Mouse (Mus musculus): ENCODE results near the gene Crb1. TPM values are rescaled to one million over a fixed set of nuclear protein-coding genes. Genes with fewer than 3 reads are reported as not detected.
"Not testable (repeated sequence)": the region's sequence is repeated elsewhere in the genome, so short reads cannot be mapped to it uniquely, and the experiment has no call there.

Gene Crb1
- not detected in 2 replicates for total RNA-seq (2017)

DNA sequence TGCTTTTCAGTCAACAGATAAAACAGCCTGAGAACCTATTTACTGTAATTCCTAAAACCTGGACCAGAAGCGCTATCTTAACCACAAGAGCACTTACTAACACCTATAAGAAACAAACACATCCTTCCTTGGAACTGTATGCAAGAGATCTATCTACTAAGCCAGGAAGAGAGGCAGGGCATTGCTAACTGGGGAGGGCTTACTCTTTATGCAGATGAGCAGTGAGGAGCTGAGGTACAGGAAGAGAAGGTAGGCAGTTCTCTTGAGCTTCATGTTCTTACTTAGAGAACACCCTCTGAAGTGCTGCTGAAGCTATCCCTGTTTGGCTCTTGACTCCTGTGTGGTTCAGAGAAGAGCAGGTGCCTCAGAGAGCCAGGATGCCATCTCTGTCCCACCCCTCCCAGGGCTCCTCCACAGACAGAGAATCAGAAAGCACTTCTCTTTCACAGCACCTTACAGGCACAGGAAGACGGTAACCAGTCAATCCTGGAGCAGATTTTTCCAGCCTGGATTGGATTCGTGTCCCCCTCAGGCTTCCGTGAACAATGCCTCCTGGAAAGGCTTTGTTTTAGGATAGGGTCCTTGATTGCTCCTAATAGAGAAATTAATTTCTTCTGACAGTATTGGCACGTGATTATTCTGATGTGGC is at the start of gene Crb1:
TSS of gene Crb1 (minus strand) at position 463 of the 649 bp plus-strand sequence.
- ATAC-seq (replicated peaks; ENCODE audit: low read depth, poor library complexity, severe bottlenecking), result peak; percentile 42; the same call in 1 of the 2 replicates

- no peak for ATAC-seq (replicated peaks; ENCODE audit: low read depth, poor library complexity, severe bottlenecking)
Observed at GRCm38 (mm10) chr1:139425006-139425405, 48.1 kb upstream of the Crb1 start.

GRCm38 (mm10) chr1:139423931-139424330 is 47.0 kb upstream of the Crb1 start:
- ATAC-seq (replicated peaks; ENCODE audit: low read depth, poor library complexity, severe bottlenecking), result no peak

DNA sequence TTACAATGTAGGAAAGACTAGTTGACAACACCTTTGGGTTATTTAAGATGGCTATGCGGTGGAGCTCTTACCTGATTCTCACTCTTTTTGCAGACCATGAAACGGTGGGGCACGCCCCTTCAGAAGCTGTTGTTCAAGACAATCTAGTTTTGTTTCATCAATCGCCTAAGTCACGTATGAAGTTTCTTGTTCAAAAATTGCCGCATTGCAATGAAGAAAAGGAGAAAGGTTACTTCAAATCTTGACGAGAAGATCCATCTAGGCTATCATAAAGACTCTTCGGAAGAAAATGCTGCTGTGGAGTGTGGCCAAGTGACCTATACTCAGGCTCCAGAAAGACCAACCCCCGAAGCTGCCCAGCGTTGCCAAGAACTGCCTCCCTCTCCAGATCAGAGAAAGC is 46.0 kb upstream of the Crb1 start:
- ATAC-seq (replicated peaks; ENCODE audit: low read depth, poor library complexity, severe bottlenecking), result 0 out of 2 replicates have a peak, but pooled peaks have one; percentile 10

DNA sequence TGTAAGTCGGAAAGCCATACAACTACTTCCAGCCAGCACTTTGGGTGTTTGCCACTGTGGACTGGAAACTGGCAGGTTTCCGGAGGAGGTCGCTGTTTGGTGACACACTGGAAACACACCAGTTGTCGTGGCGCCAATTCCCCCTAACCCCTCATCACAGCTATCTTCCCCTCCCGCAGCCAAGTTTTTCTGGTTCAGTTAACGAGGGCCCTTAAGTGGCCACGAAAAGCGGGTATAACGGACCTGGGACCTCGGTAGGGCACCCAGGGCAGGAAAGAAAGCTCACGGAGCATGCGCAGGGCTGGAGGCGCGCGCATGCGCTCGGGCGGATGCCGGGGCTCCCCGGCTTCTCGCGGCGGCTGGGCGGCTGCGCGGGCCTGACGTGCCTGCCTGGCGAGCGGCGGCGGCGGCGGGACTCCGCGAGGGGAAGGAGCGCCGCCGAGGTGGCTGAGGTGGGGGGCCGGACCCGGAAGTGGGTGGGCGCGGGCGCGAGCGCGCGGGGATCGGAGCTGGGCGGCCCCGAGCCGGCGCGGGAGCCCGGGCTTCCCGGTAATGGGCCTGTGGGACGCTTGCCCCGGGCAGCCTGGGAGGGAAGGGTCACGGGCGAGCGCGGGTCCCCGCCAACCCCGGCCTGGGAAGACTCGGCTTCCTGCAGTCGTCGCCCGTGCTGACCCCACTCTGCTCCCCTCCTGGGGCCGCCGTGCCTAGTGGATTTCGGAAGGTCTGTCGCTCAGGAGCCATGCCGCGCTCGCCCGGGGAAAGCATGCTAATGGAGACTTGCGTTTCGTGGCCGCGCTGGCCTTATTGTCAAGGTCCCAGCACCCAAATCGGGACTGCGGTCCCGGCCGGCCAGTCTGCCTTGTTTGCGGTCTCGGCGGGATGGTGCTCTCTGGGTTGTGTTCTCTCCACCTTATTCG is 45.2 kb upstream of the Crb1 start, which contains the start of gene Zbtb41:
TSS of gene Zbtb41 (plus strand) at position 414 of the 917 bp plus-strand sequence.
- peak; percentile 77 for ATAC-seq (replicated peaks; ENCODE audit: low read depth, poor library complexity, severe bottlenecking)

DNA sequence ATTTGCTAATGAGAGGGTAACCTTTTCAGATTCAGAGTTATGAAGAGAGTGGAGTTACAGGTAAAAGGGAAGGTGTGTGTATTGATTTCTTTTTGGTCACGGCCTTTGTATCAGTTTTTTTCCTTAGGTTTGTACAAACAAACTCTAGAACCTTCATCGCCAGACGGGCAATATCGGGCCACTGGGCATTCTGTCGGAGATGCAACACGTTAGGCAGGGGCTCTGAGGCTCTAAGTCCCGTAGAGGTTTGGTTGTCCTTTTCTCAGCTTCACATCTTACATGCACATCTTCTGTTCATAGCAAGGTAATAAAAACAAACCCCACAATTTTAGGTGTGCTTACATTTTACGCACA is 44.6 kb upstream of the Crb1 start:
- peak; percentile 39 for ATAC-seq (replicated peaks; ENCODE audit: low read depth, poor library complexity, severe bottlenecking)

- peak; percentile 96 for ATAC-seq (replicated peaks; ENCODE audit: low read depth, poor library complexity, severe bottlenecking)
Observed at GRCm38 (mm10) chr1:139413465-139413864, 36.6 kb upstream of the Crb1 start.

- not testable (repeated sequence) for ATAC-seq (replicated peaks; ENCODE audit: low read depth, poor library complexity, severe bottlenecking)
Observed at GRCm38 (mm10) chr1:139412365-139412764, 35.5 kb upstream of the Crb1 start.

- ATAC-seq (replicated peaks; ENCODE audit: low read depth, poor library complexity, severe bottlenecking), result no peak
Observed at GRCm38 (mm10) chr1:139407701-139408100, 30.8 kb upstream of the Crb1 start.

DNA sequence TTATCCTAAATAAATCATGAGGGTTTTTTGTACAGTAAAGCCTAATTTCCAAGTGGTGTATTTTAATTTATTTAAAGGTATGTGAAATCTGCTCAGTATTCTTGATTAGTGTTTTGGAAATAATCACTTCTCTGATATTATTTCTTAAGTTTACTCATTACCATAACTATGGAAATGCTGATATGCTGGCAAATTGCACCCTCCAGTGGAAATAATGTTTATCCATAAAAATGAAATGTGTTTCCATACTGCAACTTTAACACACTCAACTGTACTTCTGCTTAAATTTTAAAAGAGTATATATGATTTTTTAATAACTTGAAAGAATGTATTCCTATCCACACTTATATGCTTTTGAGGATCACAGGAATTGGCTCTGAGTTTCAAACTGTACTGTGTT is 28.9 kb upstream of the Crb1 start:
- ATAC-seq (replicated peaks; ENCODE audit: low read depth, poor library complexity, severe bottlenecking), result no peak

GRCm38 (mm10) chr1:139396589-139396988 is 19.7 kb upstream of the Crb1 start:
- ATAC-seq (replicated peaks; ENCODE audit: low read depth, poor library complexity, severe bottlenecking), result no peak

DNA sequence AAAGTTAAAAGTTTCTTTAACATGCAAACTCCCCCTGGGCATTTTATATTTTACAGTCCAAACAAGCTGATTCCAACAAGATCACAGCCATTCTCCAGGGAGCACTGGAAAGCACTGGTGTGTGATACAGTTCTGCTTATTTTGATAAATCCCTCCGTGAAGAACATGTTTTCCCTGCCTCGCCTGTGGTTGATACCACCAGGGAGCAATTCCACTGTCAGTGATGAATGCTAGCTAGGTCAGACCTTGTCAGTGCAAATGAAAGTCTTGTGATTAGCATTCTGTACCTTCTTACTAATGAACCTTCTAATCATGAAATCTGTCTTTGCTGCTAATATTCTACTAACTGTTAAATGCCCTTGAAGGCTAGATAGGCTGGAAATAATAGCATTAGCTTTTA is 14.8 kb upstream of the Crb1 start:
- ATAC-seq (replicated peaks; ENCODE audit: low read depth, poor library complexity, severe bottlenecking), result no peak

GRCm38 (mm10) chr1:139379621-139379984 is 2.7 kb upstream of the Crb1 start:
- 0 out of 2 replicates have a peak, but pooled peaks have one; percentile 11 for ATAC-seq (replicated peaks; ENCODE audit: low read depth, poor library complexity, severe bottlenecking)

DNA sequence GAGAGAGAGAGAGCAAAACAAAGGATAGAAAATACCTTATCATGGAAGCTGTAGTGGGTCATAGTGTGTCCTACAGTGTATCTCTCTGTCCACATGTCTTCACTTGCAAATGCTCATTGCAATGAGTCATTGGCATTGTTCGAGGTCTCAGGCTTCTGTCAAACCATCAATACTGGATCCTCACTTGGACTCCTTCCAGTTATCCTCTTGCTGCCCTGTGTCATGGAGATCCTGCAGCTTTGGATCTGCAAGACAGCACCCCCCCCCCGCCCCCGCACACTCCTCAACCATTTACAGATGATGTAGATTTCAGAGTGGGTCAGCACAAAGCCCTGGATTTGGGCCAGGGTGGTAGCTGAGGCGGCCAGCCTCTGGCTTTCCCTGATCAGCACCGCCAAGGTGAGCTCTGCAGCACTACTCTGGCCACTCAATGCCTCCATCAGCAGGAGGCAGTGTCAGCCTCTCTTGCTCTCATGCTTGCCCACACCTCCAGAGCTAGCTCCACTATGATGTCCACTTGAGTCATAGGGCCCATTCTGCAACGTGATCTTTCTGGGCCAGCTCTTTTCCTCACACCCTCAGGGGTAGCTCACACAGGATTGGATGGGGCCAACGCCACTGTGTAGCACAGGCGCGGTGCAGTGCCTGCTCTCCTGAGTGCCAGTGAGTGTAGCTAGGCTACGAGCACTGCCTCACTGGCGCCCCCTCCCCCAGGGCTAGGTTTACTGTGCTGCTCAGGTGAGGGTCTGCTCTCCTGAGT is 2.1 kb upstream of the Crb1 start:
- peak; percentile 39; the same call in 1 of the 2 replicates for ATAC-seq (replicated peaks; ENCODE audit: low read depth, poor library complexity, severe bottlenecking)

GRCm38 (mm10) chr1:139375900-139376299 is 1.0 kb downstream of the Crb1 start:
- ATAC-seq (replicated peaks; ENCODE audit: low read depth, poor library complexity, severe bottlenecking), result no peak

- ATAC-seq (replicated peaks; ENCODE audit: low read depth, poor library complexity, severe bottlenecking), result no peak
Observed at GRCm38 (mm10) chr1:139371341-139371740, 5.6 kb downstream of the Crb1 start.

- ATAC-seq (replicated peaks; ENCODE audit: low read depth, poor library complexity, severe bottlenecking), result no peak
Observed at GRCm38 (mm10) chr1:139348566-139348965, 28.3 kb downstream of the Crb1 start.

- no peak for ATAC-seq (replicated peaks; ENCODE audit: low read depth, poor library complexity, severe bottlenecking)
Observed at GRCm38 (mm10) chr1:139346602-139347371, 30.1 kb downstream of the Crb1 start.

DNA sequence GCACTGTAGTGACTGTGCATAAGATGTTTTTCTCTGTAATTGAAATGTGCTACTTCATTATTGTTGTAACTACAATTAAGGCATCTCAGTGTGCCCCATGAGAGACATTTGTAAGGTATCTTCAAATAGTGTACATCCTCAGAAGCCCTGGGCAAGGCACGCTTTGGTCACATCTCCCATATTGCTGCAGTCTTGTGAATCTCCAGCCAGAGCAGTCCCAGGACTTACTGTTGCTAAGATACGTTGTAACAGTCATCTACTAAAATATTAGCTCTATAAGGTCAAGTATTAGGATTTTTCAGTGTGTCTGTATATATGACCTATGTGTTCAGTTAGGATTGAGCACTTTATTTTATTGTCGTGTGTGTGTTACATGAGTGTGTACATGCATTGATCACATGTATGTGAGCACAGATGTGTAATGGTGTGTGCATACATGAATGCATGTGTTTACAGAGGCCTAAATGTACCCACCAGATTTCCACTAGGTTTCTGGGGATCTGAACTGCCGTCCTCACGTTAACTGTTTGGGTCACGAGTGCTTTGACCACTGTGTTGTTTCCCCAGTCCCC is 30.8 kb downstream of the Crb1 start:
- no peak for ATAC-seq (replicated peaks; ENCODE audit: low read depth, poor library complexity, severe bottlenecking)

Data from common myeloid progenitor, adult 5-6 weeks (primary cell).